Mouse (Mus musculus): ENCODE data around the gene Gpr132.

- TF ChIP-seq TAL1 (IDR thresholded peaks at IDR 0.05; ENCODE audit: low read length) (no peak), GATA1 (IDR thresholded peaks at IDR 0.05; ENCODE audit: low read length) (no peak)
These were observed 9.6 kb upstream of the Gpr132 start for GRCm38 (mm10) chr12:112877607-112878020.
